Mouse (Mus musculus) right cerebral cortex, adult 18-20 months (tissue): Measurements from ENCODE around the gene Vipr1.

Experiments used
- DNase-seq: peaks from one replicate; pipeline ENCODE4 v3.0.0; 2022; ENCODE audit warnings: mixed read lengths

Vipr1 gene

DNA sequence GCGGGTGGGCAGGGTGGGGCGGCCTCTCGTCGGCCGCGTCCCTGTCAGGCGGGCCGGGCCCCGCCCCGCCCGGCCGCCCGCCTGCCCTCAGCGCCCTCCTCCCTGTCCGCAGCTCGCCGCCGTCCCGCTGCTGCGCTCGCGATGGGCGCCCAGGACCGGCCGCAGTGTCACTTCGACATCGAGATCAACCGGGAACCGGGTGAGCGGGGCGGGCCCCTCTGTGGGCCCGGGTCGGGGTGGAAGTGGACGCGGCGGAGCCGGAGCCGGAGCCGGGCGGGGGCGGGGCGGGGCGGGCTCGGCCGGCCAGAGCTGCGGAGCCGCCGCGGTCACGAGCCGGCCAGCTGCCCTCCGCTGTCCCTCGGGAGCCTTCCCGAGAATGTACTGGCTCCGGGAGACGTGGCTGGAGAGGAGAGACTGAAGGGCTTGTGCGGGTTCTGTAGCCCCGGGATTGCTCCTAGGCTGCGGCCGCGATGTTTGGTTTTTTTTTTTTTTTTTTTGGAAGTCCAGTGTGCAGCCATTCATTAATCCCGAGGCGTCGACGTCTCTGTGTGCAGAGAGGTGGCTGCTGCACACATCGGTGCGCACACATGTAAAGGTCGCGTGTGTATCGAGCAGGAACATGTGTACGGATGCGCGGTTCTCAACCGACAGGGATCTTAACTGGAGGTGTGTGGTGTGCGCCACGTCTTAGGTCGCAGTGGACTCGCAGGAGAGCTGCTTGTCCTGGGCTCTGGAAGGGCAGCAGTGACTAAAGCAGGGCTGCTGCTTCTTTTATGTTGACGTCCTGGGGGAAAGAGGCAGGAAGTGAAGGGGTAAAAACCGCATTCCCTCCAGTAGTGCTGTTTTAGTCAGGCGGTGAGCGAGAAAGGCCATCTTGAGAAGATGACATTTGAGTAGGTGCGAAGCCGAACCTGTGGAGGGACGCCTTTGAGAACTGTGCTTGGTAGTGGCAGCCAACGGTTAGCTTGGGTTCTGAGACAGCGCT is 77.1 kb downstream of the Vipr1 start:
- DNase-seq: no peak
